Mouse (Mus musculus): ENCODE results near the gene Zfand3.

- TF ChIP-seq CTCF (IDR thresholded peaks at IDR 0.05; ENCODE audit: low read depth) (no peak), EP300 (IDR thresholded peaks at IDR 0.05; ENCODE audit: low read depth) (no peak)
Observed at GRCm38 (mm10) chr17:30007883-30008282, 3.4 kb downstream of the Zfand3 start.

Data from liver, embryonic 14.5 days (tissue).